Mouse (Mus musculus) ES-E14 (cell line): Measurements from ENCODE around the gene Fbxl19. TPM values are rescaled to one million over a fixed set of nuclear protein-coding genes. Genes with fewer than 3 reads are reported as not detected.
A peak's percentile ranks its signal among the peaks of the same experiment; 100 is the strongest.

Experiments
- DNase-seq: peaks from one replicate; pipeline ENCODE4 v3.0.0-alpha.2; 2013; ENCODE audit warnings: low read depth, low spot score
- H3K27ac ChIP-seq: 2 replicates; pipeline ENCODE4 v1.5.1; 2012; ENCODE audit warnings: low read depth, mild to moderate bottlenecking, low read length, moderate library complexity, mixed read lengths; ENCODE audit not compliant: poor library complexity, insufficient read depth, severe bottlenecking
- H3K36me3 ChIP-seq: 2 replicates; pipeline ENCODE4 v1.6.1; 2012; ENCODE audit warnings: mild to moderate bottlenecking, low read length, moderate library complexity, mixed read lengths; ENCODE audit not compliant: control insufficient read depth, poor library complexity, insufficient read depth, severe bottlenecking
- H3K4me1 ChIP-seq, 2 experiments: fragments of 150-350 bp in 1 of 2; sonication (generic) in 1 of 2; 2 replicates each; pipeline ENCODE4 v1.6.1; 2012; ENCODE audit warnings: low read length in 2 of 2, mild to moderate bottlenecking in 1 of 2, mixed read lengths in 1 of 2; ENCODE audit not compliant: control insufficient read depth in 2 of 2, insufficient read depth in 2 of 2, poor library complexity in 1 of 2
- H3K4me3 ChIP-seq, 2 experiments: fragments of 150-350 bp in 1 of 2; sonication (generic) in 1 of 2; 2 replicates each; pipeline ENCODE4 v1.5.1; 2012; ENCODE audit warnings: low read length in 2 of 2, low read depth in 1 of 2, mild to moderate bottlenecking in 1 of 2, mixed read lengths in 1 of 2; ENCODE audit not compliant: insufficient read depth in 1 of 2, poor library complexity in 1 of 2, severe bottlenecking in 1 of 2
- H3K9ac ChIP-seq: 2 replicates; pipeline ENCODE4 v1.6.1; 2012; ENCODE audit warnings: low read depth, mild to moderate bottlenecking, low read length, mixed read lengths; ENCODE audit not compliant: poor library complexity, insufficient read depth, severe bottlenecking
- H3K9me3 ChIP-seq: fragments of 150-350 bp; sonication (generic); 2 replicates; pipeline ENCODE4 v1.6.1; 2012; ENCODE audit warnings: low read depth, mild to moderate bottlenecking, low read length; ENCODE audit not compliant: control insufficient read depth, insufficient read depth
- CHD2 ChIP-seq: IDR thresholded peaks from 2 replicates; pipeline ENCODE4 v1.6.1; 2014; ENCODE audit warnings: mild to moderate bottlenecking, low read depth, low read length, inconsistent platforms
- HCFC1 ChIP-seq: IDR thresholded peaks from 2 replicates; pipeline ENCODE4 v1.6.1; 2012; ENCODE audit warnings: low read length, inconsistent platforms, borderline replicate concordance; ENCODE audit not compliant: insufficient read depth
- MAFK ChIP-seq: IDR thresholded peaks from 2 replicates; pipeline ENCODE4 v1.6.1; 2014; ENCODE audit warnings: mild to moderate bottlenecking, low read depth, low read length, inconsistent platforms; ENCODE audit not compliant: insufficient read depth
- ZC3H11A ChIP-seq: IDR thresholded peaks from 2 replicates; pipeline ENCODE4 v1.6.1; 2012; ENCODE audit warnings: low read depth, mild to moderate bottlenecking, inconsistent platforms, low read length, borderline replicate concordance
- ZNF384 ChIP-seq: IDR thresholded peaks from 2 replicates; pipeline ENCODE4 v1.6.1; 2012; ENCODE audit warnings: low read depth, low read length, inconsistent platforms
- in situ Hi-C, 2 experiments: fragments of 600-800 bp; cut with MboI; formaldehyde crosslinking; loops; one replicate each; pipeline ENCODE4 v1.15.1; 2025; ENCODE audit warnings: low sequenced_read_pairs in 2 of 2, inconsistent platforms in 1 of 2; ENCODE audit not compliant: unreplicated experiment in 2 of 2
- total RNA-seq: library from RNA; depleted of rRNA; stranded (reverse); fragments of 300-350 nt; gene quantifications from 2 replicates; pipeline ENCODE4 v1.2.3, GENCODE M21; 2012

The Fbxl19 gene
- total RNA-seq, 1 experiment: 86.9 TPM

DNA sequence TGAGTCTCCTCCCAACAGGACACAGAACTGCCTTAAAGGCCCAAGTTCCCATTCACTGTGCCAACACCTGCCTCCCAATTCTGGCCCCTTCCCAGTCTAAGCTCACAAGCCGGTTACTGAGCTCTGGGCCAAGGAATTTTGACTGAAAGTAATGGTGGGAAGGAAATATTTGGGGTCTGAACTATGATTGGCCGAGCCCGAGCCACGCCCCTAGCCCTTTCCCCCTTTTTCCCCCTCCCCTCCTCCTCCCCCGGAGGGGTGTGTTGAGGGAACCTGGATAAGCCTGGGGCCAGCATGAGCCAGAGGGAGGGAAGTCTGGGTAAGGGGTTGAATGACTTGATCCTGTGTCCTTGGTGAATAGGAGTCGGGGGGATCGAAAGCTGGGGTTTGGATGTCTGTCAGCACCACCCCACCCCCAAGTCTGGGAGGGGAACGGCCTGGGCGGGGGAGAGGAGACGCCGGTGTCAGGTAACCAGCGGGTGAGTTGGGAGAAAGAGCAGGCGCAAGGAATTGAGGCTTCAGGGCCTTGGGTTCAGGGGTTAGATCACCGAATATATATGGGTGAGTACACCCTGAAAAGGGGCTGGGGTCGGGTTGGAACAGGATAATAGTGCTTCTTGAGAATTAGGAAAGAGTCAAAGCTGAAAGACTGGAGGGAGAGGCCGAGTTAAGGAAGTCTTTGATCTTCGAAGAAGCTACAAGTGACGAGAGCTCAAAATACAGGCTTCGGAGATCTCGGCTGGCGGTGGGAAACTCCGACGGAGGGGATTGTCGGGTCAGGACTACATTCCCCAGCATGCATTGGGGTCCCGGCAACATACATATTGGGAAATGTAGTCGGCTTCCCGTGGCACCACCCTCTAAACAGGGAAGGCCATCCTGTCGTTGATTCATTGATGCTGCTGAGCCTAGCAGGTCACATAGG is 31.6 kb upstream of the Fbxl19 start, which contains the start of gene Ctf1:
Gene Ctf1, plus strand, starts transcription at position 276 of the 925 bp plus-strand sequence.
- peak; percentile 83 for DNase-seq
- Histone ChIP-seq H3K36me3 (no peaks in the 10 kb centered on the region), H3K4me1 (peaks cover 7 to 13% of the 10 kb centered on the region in 2 experiments), H3K9me3 (no peaks in the 10 kb centered on the region), H3K4me3 (peak within 1 kb of the TSS; percentile 55 to 69), H3K9ac (peak within 1 kb of the TSS; percentile 73), H3K27ac (peak within 1 kb of the TSS; percentile 87)
- 0 out of 2 replicates have a peak, but pooled peaks have one; percentile 9 for TF ChIP-seq CHD2
- no peak for TF ChIP-seq ZNF384
- TF ChIP-seq ZC3H11A: no peak
- peak; percentile 95 for TF ChIP-seq HCFC1
- in situ Hi-C loops: no loop called here

DNA sequence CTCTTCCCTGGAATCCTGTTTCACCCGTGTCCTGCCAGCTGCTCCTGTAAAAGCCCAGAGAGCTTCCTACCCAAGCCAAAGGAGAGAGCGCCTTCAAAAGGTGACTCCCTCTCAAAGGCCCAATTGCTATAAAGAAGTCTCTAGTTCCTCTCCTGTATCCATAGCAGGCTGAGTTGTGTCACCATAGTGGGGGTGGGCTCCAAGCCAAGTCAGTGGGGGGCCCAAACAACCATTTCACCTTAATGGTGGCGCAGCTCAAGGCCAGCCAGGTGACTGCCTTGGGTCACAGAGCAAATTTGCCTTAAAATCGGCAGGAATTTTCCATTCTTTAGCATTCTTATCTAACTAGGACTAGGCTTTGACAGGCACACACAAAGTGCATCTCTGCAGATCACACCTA is 29.5 kb upstream of the Fbxl19 start:
- Histone ChIP-seq H3K36me3 (no peaks in the 10 kb centered on the region), H3K4me1 (peaks cover 8% of the 10 kb centered on the region in 2 experiments; a peak in 3 of 4 replicates), H3K4me3 (no peak overlapping the region), H3K9me3 (no peaks in the 10 kb centered on the region), H3K9ac (no peak overlapping the region), H3K27ac (no peak overlapping the region)
- in situ Hi-C loops: no loop called here
- no peak for TF ChIP-seq MAFK
- no peak for DNase-seq

DNA sequence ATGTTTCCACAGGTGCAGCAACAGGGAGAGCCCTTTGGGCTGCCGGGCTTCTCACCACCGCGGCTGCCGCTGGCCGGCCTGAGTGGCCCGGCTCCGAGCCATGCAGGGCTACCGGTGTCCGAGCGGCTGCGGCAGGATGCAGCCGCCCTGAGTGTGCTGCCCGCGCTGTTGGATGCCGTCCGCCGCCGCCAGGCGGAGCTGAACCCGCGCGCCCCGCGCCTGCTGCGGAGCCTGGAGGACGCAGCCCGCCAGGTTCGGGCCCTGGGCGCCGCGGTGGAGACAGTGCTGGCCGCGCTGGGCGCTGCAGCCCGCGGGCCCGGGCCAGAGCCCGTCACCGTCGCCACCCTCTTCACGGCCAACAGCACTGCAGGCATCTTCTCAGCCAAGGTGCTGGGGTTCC is 27.4 kb upstream of the Fbxl19 start:
- Histone ChIP-seq H3K36me3 (no peaks in the 10 kb centered on the region), H3K9me3 (no peaks in the 10 kb centered on the region), H3K4me3 (peak overlapping the region; percentile 64 to 72), H3K4me1 (peaks cover 1 to 5% of the 10 kb centered on the region in 2 experiments; a peak in 2 of 4 replicates), H3K9ac (peak overlapping the region; percentile 79), H3K27ac (no peak overlapping the region)
- TF ChIP-seq MAFK (no peak), ZNF384 (no peak), HCFC1 (no peak; the same call in 1 of the 2 replicates), CHD2 (no peak), ZC3H11A (no peak)
- in situ Hi-C loops: no loop called here
- no peak for DNase-seq

DNA sequence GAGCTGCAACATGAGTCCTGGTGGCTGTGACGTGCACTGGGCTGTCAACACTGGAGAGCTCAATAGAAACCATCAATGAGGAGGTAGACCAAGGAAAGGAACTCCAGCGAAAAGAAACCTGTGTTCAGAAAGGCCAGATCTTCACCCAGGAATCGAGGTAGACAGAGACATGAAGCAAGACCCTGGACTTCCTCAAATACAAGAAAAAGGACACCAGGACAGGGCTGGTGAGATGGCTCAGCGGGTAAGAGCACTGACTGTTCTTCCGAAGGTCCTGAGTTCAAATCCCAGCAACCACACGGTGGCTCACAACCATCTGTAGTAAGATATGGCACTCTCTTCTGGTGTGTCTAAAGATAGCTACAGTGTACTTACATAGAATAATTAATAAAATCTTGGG is 26.0 kb upstream of the Fbxl19 start:
- H3K27ac ChIP-seq: no peak overlapping the region
- in situ Hi-C loops: no loop called here
- DNase-seq: no peak
- H3K4me1 ChIP-seq: peaks cover 1 to 3% of the 10 kb centered on the region in 2 experiments; a peak in 1 of 4 replicates
- no peaks in the 10 kb centered on the region for H3K9me3 ChIP-seq
- no peak overlapping the region for H3K9ac ChIP-seq
- TF ChIP-seq ZNF384: no peak
- no peak for TF ChIP-seq MAFK
- TF ChIP-seq CHD2: no peak
- no peak for TF ChIP-seq HCFC1
- H3K36me3 ChIP-seq: no peaks in the 10 kb centered on the region
- H3K4me3 ChIP-seq: no peak overlapping the region

DNA sequence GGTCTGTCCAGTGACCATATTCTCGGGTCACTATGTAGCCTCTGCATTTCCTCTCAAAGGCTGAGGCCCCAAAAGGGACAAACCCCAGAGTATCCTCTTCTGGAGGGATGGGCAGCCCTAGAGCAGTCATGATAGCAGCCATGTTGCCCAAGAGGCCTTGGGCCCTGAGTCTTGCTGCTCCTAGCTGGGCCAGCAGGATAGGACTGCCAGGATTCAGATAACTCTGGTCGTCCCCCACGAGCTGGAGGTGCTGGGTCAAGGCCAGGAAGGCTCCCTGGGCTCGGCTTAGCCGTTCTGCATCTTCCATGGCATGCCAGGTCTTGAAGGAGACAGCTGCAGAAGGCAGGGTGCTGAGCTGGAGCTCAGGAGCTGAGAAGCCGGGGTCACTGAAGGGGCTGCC is 25.1 kb upstream of the Fbxl19 start:
- no peak for DNase-seq
- in situ Hi-C loops: no loop called here

More for the DNA sequence above, 25.1 kb upstream of the Fbxl19 start:
- TF ChIP-seq ZC3H11A (no peak), CHD2 (no peak), HCFC1 (no peak), MAFK (no peak), ZNF384 (no peak)
- Histone ChIP-seq H3K36me3 (no peaks in the 10 kb centered on the region), H3K9me3 (no peaks in the 10 kb centered on the region), H3K4me1 (peaks cover 2 to 4% of the 10 kb centered on the region in 2 experiments; a peak in 2 of 4 replicates), H3K4me3 (no peak overlapping the region), H3K27ac (no peak overlapping the region), H3K9ac (no peak overlapping the region)
